Mouse (Mus musculus) gonadal fat pad, adult 2 months (tissue): ENCODE results near the gene Plekhh2. TPM values are rescaled to one million over a fixed set of nuclear protein-coding genes. Genes with fewer than 3 reads are reported as not detected.
A peak's percentile ranks its signal among the peaks of the same experiment; 100 is the strongest.

Experiments
- DNase-seq: peaks from one replicate; pipeline ENCODE4 v3.0.0-alpha.2; 2012; ENCODE audit warnings: low read depth
- polyA plus RNA-seq: library from polyadenylated mRNA; depleted of rRNA; stranded (reverse); fragments of >200 nt; gene quantifications from 2 replicates; pipeline ENCODE4 v1.2.3, GENCODE M21; 2012; rRNA removed

The Plekhh2 gene
- 5.6 and 5.8 TPM in 2 replicates for polyA plus RNA-seq

DNA sequence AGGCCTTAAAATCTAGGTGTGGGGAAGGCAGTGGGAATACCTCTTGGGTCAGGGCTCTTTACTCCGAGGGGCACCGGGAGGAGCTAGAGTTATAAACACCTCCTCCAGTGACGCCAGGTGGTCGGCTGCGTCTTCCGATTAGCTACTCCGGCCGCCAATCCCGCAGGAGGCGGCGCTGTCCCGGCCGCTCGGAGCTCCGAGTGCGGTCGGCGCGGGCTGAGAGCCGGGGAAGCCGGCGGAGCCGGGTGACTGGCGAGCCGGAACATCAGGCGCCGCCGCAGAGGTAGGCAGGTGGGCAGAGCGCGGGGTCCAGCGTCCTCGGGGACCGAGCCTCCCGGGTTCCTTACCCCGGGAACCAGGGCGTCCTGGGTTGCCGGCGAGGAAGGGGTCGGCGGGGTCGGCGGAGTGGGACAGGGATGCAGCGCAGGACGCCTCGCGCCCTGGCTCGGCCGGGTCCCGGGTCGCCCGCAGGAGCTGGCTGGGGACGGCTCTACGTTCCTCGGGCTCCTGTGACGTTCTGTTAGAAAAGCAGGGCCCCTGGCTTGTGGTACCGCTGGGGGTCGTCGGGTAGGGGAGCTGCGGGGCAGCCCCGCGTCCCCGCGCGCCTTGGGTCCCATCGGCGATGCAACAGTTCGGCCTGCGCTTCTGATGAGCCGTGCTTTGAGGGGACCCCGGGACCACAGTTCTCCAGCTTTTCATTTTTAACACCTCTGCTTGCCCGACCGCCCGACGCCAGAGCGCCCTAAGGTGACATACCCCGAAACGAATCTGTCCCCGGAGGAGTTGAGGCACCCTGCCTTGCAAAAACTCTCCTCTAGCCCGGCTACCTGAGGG, at the start of gene Plekhh2:
Gene Plekhh2, plus strand, starts transcription at position 214 of the 834 bp plus-strand sequence.
- DNase-seq, result no peak

DNA sequence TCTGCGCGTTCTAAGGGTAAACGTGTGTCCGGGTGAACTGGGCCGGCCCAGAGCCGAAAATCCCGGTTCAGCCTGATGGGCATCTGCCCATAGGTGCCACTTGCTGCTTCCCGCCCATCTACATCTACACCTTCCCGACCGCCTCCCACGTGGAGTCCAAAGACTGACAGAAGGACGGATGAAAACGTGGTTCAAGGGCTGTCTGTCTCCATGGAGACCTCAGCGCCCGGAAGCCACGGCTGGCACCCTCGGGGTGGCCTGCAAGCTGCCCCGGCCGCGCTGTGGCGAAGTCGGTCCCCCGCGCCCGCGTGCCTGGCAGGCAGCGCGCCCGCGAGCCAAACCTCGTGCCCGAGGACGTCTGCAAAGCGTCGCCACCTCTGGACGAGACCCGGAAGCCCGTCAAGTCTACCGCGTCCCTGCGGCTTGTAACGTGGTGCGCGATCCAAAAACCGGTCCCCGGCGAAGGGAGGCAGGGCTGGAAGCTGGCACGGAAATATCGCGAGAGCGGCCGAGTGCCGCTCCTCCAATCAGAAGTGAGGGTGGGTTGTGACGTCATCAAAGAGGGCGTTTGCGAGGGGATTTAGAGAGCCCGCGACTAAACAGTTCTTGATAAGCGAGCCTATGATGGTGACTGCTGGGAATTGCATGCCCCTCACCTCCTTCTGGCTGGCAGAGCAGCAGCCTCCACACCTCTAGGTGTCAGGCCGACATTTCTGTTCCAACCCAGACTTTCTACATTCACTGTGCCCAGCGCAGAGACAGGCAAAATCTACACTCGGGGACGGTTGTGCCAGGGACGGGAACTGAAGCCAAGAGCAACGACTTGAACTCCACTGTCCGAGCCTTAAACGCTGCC, 45.7 kb upstream of the Plekhh2 start, which contains the start of gene Thada:
Gene Thada, minus strand, starts transcription at position 453 of the 856 bp plus-strand sequence.
- peak; percentile 85 for DNase-seq

DNA sequence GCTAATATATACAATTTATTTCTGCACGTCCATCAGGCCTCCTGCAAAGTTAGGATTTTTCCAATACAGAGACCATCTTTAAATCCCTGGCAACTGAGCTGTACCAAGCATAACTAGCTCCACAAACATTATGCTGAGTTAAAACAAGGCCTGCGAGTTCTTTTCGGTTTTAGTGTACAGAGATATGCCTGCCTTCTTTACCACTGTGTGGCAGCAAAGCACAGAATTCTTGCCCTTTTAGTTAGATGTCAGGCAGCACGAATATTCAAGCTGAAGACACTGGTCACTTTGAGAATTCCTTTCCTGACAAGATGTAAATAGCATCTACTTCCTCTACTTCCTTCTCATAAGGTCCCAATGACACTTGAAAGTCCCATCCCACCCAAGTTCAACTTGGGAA, 37.4 kb upstream of the Plekhh2 start:
- no peak for DNase-seq

DNA sequence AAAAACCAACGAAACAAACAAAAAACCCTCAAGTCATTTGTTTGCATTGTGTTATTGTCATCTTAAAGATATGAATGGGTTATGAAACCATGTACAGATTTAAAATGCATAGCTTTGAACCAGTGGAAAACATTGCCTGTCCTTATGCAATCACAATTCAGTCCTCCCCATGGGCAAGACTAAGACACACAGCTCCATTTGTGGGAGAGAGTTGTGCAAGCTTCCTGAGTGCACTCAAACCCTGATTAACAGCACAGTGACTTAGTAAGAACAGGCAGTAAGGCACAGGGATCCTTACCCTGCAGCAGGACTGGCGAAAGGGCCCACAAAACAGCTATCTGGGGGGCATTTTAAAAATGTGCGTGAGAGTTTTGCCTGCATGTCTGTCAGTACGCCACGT, 34.5 kb upstream of the Plekhh2 start:
- DNase-seq, result peak; percentile 58

DNA sequence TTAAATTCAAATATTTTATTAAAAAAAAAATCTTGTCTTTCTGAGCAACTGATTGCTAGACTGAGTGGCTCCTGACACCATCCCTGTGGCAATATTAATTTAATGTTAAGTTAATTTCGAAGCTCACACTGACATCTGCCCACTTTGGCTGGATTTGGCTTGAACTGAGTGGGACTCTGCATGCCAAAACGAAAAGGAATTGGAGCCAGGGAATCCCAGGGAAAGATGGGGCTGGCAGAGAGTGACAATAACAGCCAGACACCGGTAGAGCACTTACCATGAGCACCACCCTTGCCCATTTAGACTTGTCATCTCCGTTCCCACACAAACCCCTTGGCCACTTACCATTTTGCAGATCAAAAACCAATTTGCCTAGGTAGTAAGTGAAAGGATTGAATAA, 33.4 kb upstream of the Plekhh2 start:
- no peak for DNase-seq

- DNase-seq, result no peak
These were observed 31.0 kb upstream of the Plekhh2 start for GRCm38 (mm10) chr17:84480464-84481355.

GRCm38 (mm10) chr17:84482831-84483230, 28.9 kb upstream of the Plekhh2 start:
- no peak for DNase-seq

DNA sequence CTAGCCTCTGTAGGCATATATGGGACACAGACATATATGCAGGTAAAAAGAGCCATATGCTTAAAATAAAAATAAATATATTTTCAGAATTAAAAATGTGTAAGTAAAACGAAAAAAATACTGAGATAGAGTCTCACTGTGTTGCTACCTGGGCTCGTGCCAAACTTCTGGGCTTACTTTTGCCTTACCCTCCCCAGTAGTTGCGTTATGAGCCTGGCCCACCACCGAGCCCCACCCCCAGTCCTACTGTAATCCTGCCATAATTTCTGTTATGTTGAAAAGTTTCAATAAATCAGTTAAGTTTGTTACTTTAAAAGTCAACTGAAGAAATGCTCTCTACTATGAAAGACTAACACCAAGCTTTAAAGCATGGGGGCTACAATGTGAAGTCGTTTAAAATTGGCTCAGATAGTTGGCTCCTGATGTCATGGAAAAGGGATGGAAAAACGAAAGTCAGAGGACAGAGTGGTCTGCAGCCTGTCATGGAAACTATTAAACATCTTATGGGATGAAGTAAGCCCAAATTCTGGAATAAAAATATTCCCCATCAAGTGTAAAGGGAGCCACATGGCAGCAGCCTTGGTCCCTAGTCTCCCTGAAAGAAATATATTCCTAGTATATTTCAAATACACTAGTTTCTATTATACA, 27.9 kb upstream of the Plekhh2 start:
- no peak for DNase-seq

- DNase-seq, result no peak
These were observed 24.3 kb upstream of the Plekhh2 start for GRCm38 (mm10) chr17:84487415-84487814.

- DNase-seq, result no peak
These were observed 19.3 kb upstream of the Plekhh2 start for GRCm38 (mm10) chr17:84492255-84492880.

GRCm38 (mm10) chr17:84497026-84497425, 14.7 kb upstream of the Plekhh2 start:
- no peak for DNase-seq

- DNase-seq, result no peak
These were observed 14.1 kb upstream of the Plekhh2 start for GRCm38 (mm10) chr17:84497559-84497958.

DNA sequence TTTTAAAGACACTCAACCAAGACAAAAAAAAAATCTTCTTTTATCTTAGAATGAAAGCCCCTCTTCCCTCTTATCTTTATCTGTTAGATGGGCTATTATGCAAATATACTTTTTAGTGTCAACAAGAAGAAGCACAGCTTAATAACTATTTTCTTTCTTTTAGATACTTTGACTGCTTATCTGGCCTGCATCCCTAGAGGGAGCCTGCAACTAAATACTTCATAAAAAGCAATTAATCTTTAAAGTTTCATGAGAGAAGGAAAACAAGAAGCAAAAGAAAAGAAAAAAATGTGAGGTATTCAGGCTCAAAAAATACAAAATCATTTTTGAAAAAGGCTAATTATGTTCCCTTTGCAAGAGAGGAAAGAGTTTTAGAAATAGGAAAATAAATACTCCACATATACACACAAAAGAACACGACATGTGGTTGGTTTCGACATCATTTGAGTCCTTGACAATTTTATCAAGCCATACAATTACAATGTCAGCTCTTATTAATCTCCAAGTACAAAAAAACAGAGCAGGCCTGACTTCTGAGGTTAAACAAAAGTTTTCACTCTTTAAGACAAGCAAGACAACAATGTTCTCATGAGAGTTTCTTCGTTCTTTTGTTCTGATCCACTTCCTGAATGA, 13.6 kb upstream of the Plekhh2 start:
- no peak for DNase-seq

GRCm38 (mm10) chr17:84498639-84499038, 13.1 kb upstream of the Plekhh2 start:
- no peak for DNase-seq

- DNase-seq, result no peak
These were observed 9.4 kb upstream of the Plekhh2 start for GRCm38 (mm10) chr17:84502341-84502740.

GRCm38 (mm10) chr17:84505922-84506321, 5.8 kb upstream of the Plekhh2 start:
- no peak for DNase-seq

DNA sequence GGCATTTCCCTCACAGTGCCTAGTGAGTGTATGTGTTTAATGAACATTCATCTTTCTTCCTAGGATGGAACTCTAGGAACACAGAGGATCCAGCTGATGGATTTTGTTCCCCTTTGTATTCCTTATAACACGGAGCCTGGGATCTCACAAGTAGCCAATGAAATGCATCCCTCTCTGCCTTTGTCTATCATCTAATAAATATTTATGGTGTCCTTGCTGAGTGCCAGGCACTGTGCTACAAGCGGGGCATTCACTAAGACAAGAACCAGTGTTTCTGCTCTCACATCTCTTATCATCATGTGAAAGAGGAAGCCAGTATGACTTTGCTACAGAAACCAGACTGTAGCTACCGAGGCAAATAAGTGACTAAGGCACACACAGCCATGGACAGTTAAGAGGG, 3.0 kb upstream of the Plekhh2 start:
- no peak for DNase-seq

GRCm38 (mm10) chr17:84509176-84509575, 2.5 kb upstream of the Plekhh2 start:
- DNase-seq, result no peak

DNA sequence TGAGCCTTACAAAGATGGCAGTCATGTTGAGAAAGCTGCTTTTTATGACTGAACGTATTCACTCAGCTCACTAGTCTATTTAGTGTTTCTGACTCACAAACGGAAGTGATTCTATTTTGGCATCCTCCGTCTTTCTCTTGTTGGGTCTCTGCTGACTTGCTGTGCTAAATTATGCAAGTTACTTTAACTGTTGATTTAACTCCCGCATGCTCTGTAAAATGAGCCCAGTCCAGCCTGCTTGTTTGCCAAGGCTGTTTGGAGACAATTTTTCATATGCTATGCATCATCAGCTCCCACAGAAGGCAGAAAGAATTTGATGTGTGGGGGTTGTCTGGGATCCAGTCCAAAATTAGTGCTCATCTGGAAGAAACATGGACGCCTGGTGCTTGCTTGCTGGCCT, 1.3 kb upstream of the Plekhh2 start:
- no peak for DNase-seq

- no peak for DNase-seq
These were observed 595 bp upstream of the Plekhh2 start for GRCm38 (mm10) chr17:84510961-84511639.
